Mouse (Mus musculus) liver, adult 2 months (tissue): Measurements from ENCODE around the gene Csad.

Experiments
- CTCF ChIP-seq: fragments of 200-500 bp; IDR thresholded peaks from 2 replicates; pipeline ENCODE4 v1.5.1; 2011; ENCODE audit warnings: low read depth, low read length, control low read depth
- POLR2A ChIP-seq: fragments of 200-500 bp; IDR thresholded peaks from 2 replicates; pipeline ENCODE4 v1.6.1; 2011; ENCODE audit warnings: low read length, control low read depth; ENCODE audit not compliant: insufficient read depth; ENCODE audit errors: extremely low read depth

DNA sequence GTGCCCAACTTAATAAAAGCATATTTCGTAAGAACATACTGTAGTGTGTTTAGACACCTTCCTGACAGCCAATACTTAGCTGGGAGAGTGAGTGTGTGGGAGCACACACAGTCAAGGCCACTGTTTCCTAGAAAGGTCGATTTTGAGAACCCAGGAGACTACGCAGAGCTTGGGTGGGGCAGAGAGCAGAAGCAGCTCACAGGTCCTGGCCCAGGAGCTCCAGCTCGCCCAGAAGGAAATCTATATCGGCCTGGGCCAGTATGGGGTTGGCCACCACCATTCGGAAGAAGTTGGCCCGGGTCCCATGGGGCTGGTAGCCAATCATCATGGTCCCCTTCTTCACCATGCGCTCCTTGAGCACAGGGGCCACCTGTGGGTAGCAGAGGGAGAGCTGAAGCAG is 27.1 kb downstream of the Csad start:
- TF ChIP-seq POLR2A (no peak), CTCF (no peak)
